Mouse (Mus musculus) heart, adult 2 months (tissue): ENCODE results near the gene Dmrt1.

ENCODE experiments used
- CTCF ChIP-seq: fragments of 200-600 bp; IDR thresholded peaks from 2 replicates; pipeline ENCODE4 v1.8.1; 2022; ENCODE audit warnings: antibody characterized with exemption, mild to moderate bottlenecking, moderate library complexity
- POLR2A ChIP-seq: fragments of 200-500 bp; IDR thresholded peaks from 2 replicates; pipeline ENCODE4 v1.6.1; 2011; ENCODE audit warnings: mild to moderate bottlenecking, low read depth, low read length, control low read depth; ENCODE audit not compliant: insufficient read depth

DNA sequence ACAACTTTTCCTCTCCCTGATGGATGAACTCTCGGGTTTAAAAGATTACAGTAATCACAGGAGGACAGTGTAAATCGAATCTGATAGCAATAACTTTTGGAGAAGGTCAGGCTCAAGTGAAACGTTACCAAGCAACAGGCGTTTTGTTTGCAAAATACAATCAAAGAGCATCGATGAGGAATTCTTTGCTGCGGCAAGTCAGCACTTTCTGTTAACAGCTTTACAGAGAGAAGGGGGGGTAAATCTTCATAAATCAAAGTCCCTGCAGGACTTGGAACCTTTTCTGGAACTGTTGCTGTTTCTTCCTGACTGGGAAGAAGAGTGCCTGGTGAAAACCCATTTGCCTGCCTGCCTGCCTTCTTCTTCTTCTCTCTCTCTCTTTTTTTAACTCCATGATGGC, 110.5 kb downstream of the Dmrt1 start:
- TF ChIP-seq POLR2A (no peak), CTCF (no peak)
